Mouse (Mus musculus) liver, embryonic 12.5 days (tissue): ENCODE data around the gene Tfdp2. TPM values are rescaled to one million over a fixed set of nuclear protein-coding genes. Genes with fewer than 3 reads are reported as not detected.
"Not testable (repeated sequence)": the region's sequence is repeated elsewhere in the genome, so short reads cannot be mapped to it uniquely, and the experiment has no call there.

Experiments used
- ATAC-seq: fragments of 200-750 bp; cut with Nextera tagmentation; 2 replicates; pipeline ENCODE4 v1.8.0; 2017; ENCODE audit warnings: moderate number of reproducible peaks, mild to moderate bottlenecking, moderate library complexity
- H3K27ac ChIP-seq: fragments of 300-500 bp; sonication (generic); 2 replicates; pipeline ENCODE4 v1.5.1; 2016; ENCODE audit warnings: mild to moderate bottlenecking
- H3K27me3 ChIP-seq: fragments of 300-500 bp; sonication (generic); replicated peaks from 2 replicates; pipeline ENCODE4 v1.6.1; 2016; ENCODE audit warnings: mild to moderate bottlenecking, moderate library complexity
- H3K36me3 ChIP-seq: fragments of 300-500 bp; sonication (generic); 2 replicates; pipeline ENCODE4 v1.6.1; 2016; ENCODE audit warnings: mild to moderate bottlenecking, moderate library complexity
- H3K4me1 ChIP-seq: fragments of 300-500 bp; sonication (generic); 2 replicates; pipeline ENCODE4 v1.6.1; 2016
- H3K4me2 ChIP-seq: fragments of 300-500 bp; sonication (generic); 2 replicates; pipeline ENCODE4 v1.6.1; 2016; ENCODE audit warnings: mild to moderate bottlenecking, moderate library complexity
- H3K4me3 ChIP-seq: fragments of 300-500 bp; sonication (generic); 2 replicates; pipeline ENCODE4 v1.5.1; 2016; ENCODE audit warnings: mild to moderate bottlenecking, moderate library complexity
- H3K9ac ChIP-seq: fragments of 300-500 bp; sonication (generic); 2 replicates; pipeline ENCODE4 v1.6.1; 2016; ENCODE audit warnings: mild to moderate bottlenecking, moderate library complexity
- H3K9me3 ChIP-seq: fragments of 300-500 bp; sonication (generic); replicated peaks from 2 replicates; pipeline ENCODE4 v1.6.1; 2016; ENCODE audit warnings: mild to moderate bottlenecking, moderate library complexity
- WGBS: fragments of 180-500 bp; shearing (Covaris S2); methylation state at CpG from one replicate; pipeline ENCODE4 v1.1.7; 2016; ENCODE audit not compliant: insufficient replicate concordance; 5-methylcytosine and 5-hydroxymethylcytosine counted together
- polyA plus RNA-seq: library from polyadenylated mRNA; unstranded; fragments of >200 nt; fragmentation: Nextera tagmentation; extraction: Ambion mirVana; gene quantifications from 2 replicates; pipeline ENCODE4 v1.2.1, GENCODE M21; 2016

Tfdp2 gene
- polyA plus RNA-seq, 1 experiment from 2014 or later = 85.7 TPM

- Histone ChIP-seq H3K9ac (no peak overlapping the region), H3K36me3 (peaks cover 100% of the 10 kb centered on the region), H3K4me2 (no peak overlapping the region), H3K27ac (no peak overlapping the region), H3K9me3 (no peaks in the 10 kb centered on the region), H3K4me1 (no peaks in the 10 kb centered on the region), H3K4me3 (no peak overlapping the region), H3K27me3 (no peaks in the 10 kb centered on the region)
- ATAC-seq = no peak
- 90% methylated on average over 5 of the region's 5 CpGs for WGBS
Observed at GRCm38 (mm10) chr9:96319333-96319732, 123.3 kb downstream of the Tfdp2 start.

GRCm38 (mm10) chr9:96320551-96320980 lies 124.5 kb downstream of the Tfdp2 start:
- no peak overlapping the region for H3K4me2 ChIP-seq
- no peaks in the 10 kb centered on the region for H3K9me3 ChIP-seq
- H3K9ac ChIP-seq = no peak overlapping the region
- H3K27me3 ChIP-seq = no peaks in the 10 kb centered on the region
- WGBS = 93% methylated on average over 6 of the region's 6 CpGs
- H3K36me3 ChIP-seq = peaks cover 94% of the 10 kb centered on the region
- H3K4me3 ChIP-seq = no peak overlapping the region
- H3K4me1 ChIP-seq = no peaks in the 10 kb centered on the region
- ATAC-seq = no peak
- no peak overlapping the region for H3K27ac ChIP-seq

- no peak overlapping the region for H3K4me3 ChIP-seq
- H3K9me3 ChIP-seq = no peaks in the 10 kb centered on the region
- H3K4me1 ChIP-seq = no peaks in the 10 kb centered on the region
- H3K4me2 ChIP-seq = no peak overlapping the region
- H3K27ac ChIP-seq = no peak overlapping the region
- peaks cover 74% of the 10 kb centered on the region for H3K36me3 ChIP-seq
- no peak overlapping the region for H3K9ac ChIP-seq
- 89% methylated on average over 15 of the region's 15 CpGs for WGBS
- H3K27me3 ChIP-seq = no peaks in the 10 kb centered on the region
- ATAC-seq = peak; percentile 24; the same call in 1 of the 2 replicates
Observed at GRCm38 (mm10) chr9:96322411-96323152, 126.5 kb downstream of the Tfdp2 start.

- H3K27ac ChIP-seq = no peak overlapping the region
- H3K9me3 ChIP-seq = no peaks in the 10 kb centered on the region
- H3K36me3 ChIP-seq = peaks cover 59% of the 10 kb centered on the region
- no peaks in the 10 kb centered on the region for H3K27me3 ChIP-seq
- no peak; the same call in 1 of the 2 replicates for ATAC-seq
- H3K4me2 ChIP-seq = no peak overlapping the region
- WGBS = 60% methylated on average over 4 of the region's 4 CpGs
- no peak overlapping the region for H3K4me3 ChIP-seq
- H3K9ac ChIP-seq = no peak overlapping the region
- H3K4me1 ChIP-seq = no peaks in the 10 kb centered on the region
Observed at GRCm38 (mm10) chr9:96324502-96324901, 128.4 kb downstream of the Tfdp2 start.

- no peak overlapping the region for H3K4me3 ChIP-seq
- ATAC-seq = no peak
- no peak overlapping the region for H3K9ac ChIP-seq
- H3K4me2 ChIP-seq = no peak overlapping the region
- H3K4me1 ChIP-seq = no peaks in the 10 kb centered on the region
- H3K36me3 ChIP-seq = peaks cover 51% of the 10 kb centered on the region
- H3K9me3 ChIP-seq = no peaks in the 10 kb centered on the region
- no peaks in the 10 kb centered on the region for H3K27me3 ChIP-seq
- WGBS = 63% methylated on average over 6 of the region's 6 CpGs
- H3K27ac ChIP-seq = no peak overlapping the region
Observed at GRCm38 (mm10) chr9:96326496-96326923, 130.4 kb downstream of the Tfdp2 start.

GRCm38 (mm10) chr9:96328226-96328625 lies 132.2 kb downstream of the Tfdp2 start:
- no peak for ATAC-seq
- Histone ChIP-seq H3K4me3 (no peak overlapping the region), H3K9ac (no peak overlapping the region), H3K4me2 (no peak overlapping the region), H3K36me3 (peaks cover 49% of the 10 kb centered on the region), H3K27ac (no peak overlapping the region), H3K4me1 (no peaks in the 10 kb centered on the region), H3K27me3 (no peaks in the 10 kb centered on the region), H3K9me3 (no peaks in the 10 kb centered on the region)
- WGBS = 67% methylated on average over 4 of the region's 4 CpGs

- no peak for ATAC-seq
Observed at GRCm38 (mm10) chr9:96331146-96331545, 135.1 kb downstream of the Tfdp2 start.

GRCm38 (mm10) chr9:96345750-96346149 lies 149.7 kb downstream of the Tfdp2 start:
- ATAC-seq = no peak
- peaks cover 23% of the 10 kb centered on the region for H3K4me1 ChIP-seq
- 89% methylated on average over 3 of the region's 3 CpGs for WGBS

More at GRCm38 (mm10) chr9:96331146-96331545, 135.1 kb downstream of the Tfdp2 start:
- H3K4me1 ChIP-seq = no peaks in the 10 kb centered on the region
- H3K27ac ChIP-seq = no peak overlapping the region
- H3K36me3 ChIP-seq = peaks cover 60% of the 10 kb centered on the region
- WGBS = 85% methylated on average over 5 of the region's 5 CpGs
- H3K9ac ChIP-seq = no peak overlapping the region
- no peaks in the 10 kb centered on the region for H3K9me3 ChIP-seq
- no peaks in the 10 kb centered on the region for H3K27me3 ChIP-seq
- H3K4me3 ChIP-seq = no peak overlapping the region
- H3K4me2 ChIP-seq = no peak overlapping the region

GRCm38 (mm10) chr9:96348885-96349284 lies 152.8 kb downstream of the Tfdp2 start:
- no peaks in the 10 kb centered on the region for H3K27me3 ChIP-seq
- peaks cover 27% of the 10 kb centered on the region for H3K36me3 ChIP-seq
- no peaks in the 10 kb centered on the region for H3K9me3 ChIP-seq
- no peak overlapping the region for H3K27ac ChIP-seq
- H3K4me3 ChIP-seq = no peak overlapping the region
- no peak overlapping the region for H3K4me2 ChIP-seq
- peaks cover 29% of the 10 kb centered on the region for H3K4me1 ChIP-seq
- WGBS = 78% methylated on average over 5 of the region's 5 CpGs
- no peak overlapping the region for H3K9ac ChIP-seq
- ATAC-seq = no peak

More at GRCm38 (mm10) chr9:96345750-96346149, 149.7 kb downstream of the Tfdp2 start:
- no peaks in the 10 kb centered on the region for H3K9me3 ChIP-seq
- no peak overlapping the region for H3K27ac ChIP-seq
- no peak overlapping the region for H3K9ac ChIP-seq
- peaks cover 45% of the 10 kb centered on the region for H3K36me3 ChIP-seq
- no peak overlapping the region for H3K4me2 ChIP-seq
- no peak overlapping the region for H3K4me3 ChIP-seq
- H3K27me3 ChIP-seq = no peaks in the 10 kb centered on the region

GRCm38 (mm10) chr9:96350010-96350409 lies 153.9 kb downstream of the Tfdp2 start:
- Histone ChIP-seq H3K36me3 (peaks cover 19% of the 10 kb centered on the region), H3K4me3 (no peak overlapping the region), H3K9me3 (no peaks in the 10 kb centered on the region), H3K27me3 (no peaks in the 10 kb centered on the region), H3K9ac (no peak overlapping the region), H3K27ac (no peak overlapping the region), H3K4me2 (no peak overlapping the region), H3K4me1 (peaks cover 34% of the 10 kb centered on the region)
- peak; percentile 50; the same call in 1 of the 2 replicates for ATAC-seq
- WGBS = 46% methylated on average over 4 of the region's 4 CpGs

- Histone ChIP-seq H3K9ac (no peak overlapping the region), H3K27me3 (no peaks in the 10 kb centered on the region), H3K4me2 (no peak overlapping the region), H3K4me1 (peaks cover 34% of the 10 kb centered on the region), H3K36me3 (peaks cover 18% of the 10 kb centered on the region), H3K9me3 (no peaks in the 10 kb centered on the region), H3K4me3 (no peak overlapping the region), H3K27ac (no peak overlapping the region)
- no peak for ATAC-seq
- WGBS = 53% methylated on average over 3 of the region's 3 CpGs
Observed at GRCm38 (mm10) chr9:96350476-96350875, 154.4 kb downstream of the Tfdp2 start.

GRCm38 (mm10) chr9:96351771-96352170 lies 155.7 kb downstream of the Tfdp2 start:
- H3K27me3 ChIP-seq, H3K4me3 ChIP-seq, H3K4me2 ChIP-seq, H3K9me3 ChIP-seq, ATAC-seq, H3K9ac ChIP-seq, H3K27ac ChIP-seq: not testable (repeated sequence)
- H3K4me1 ChIP-seq = peaks cover 45% of the 10 kb centered on the region
- peaks cover 16% of the 10 kb centered on the region for H3K36me3 ChIP-seq
- 76% methylated on average over 6 of the region's 6 CpGs for WGBS
